Mouse (Mus musculus) limb, embryonic 11.5 days (tissue): ENCODE measurements around the gene Dyrk1a. TPM values are rescaled to one million over a fixed set of nuclear protein-coding genes. Genes with fewer than 3 reads are reported as not detected.

Experiments used
- ATAC-seq: fragments of 200-750 bp; cut with Nextera tagmentation; 2 replicates; pipeline ENCODE4 v1.8.0; 2017; ENCODE audit warnings: low read depth; ENCODE audit not compliant: insufficient number of reproducible peaks, low FRiP score, low TSS enrichment
- DNase-seq: peaks from one replicate; pipeline ENCODE4 v3.0.0-alpha.2; 2015; ENCODE audit warnings: low spot score
- H3K27ac ChIP-seq: fragments of 300-500 bp; sonication (generic); replicated peaks from 2 replicates; pipeline ENCODE4 v1.5.1; 2014; ENCODE audit warnings: low read depth, mild to moderate bottlenecking, low read length
- H3K27me3 ChIP-seq: fragments of 300-500 bp; sonication (generic); 2 replicates; pipeline ENCODE4 v1.6.1; 2014; ENCODE audit warnings: mild to moderate bottlenecking, low read length, mixed read lengths; ENCODE audit not compliant: control insufficient read depth, insufficient read depth
- H3K36me3 ChIP-seq: fragments of 300-500 bp; sonication (generic); 2 replicates; pipeline ENCODE4 v1.6.1; 2014; ENCODE audit warnings: mild to moderate bottlenecking, low read length, moderate library complexity, mixed read lengths; ENCODE audit not compliant: control insufficient read depth, insufficient read depth
- H3K4me1 ChIP-seq: fragments of 300-500 bp; sonication (generic); 2 replicates; pipeline ENCODE4 v1.6.1; 2014; ENCODE audit warnings: low read length, mixed read lengths; ENCODE audit not compliant: control insufficient read depth, insufficient read depth
- H3K4me2 ChIP-seq: fragments of 300-500 bp; sonication (generic); 2 replicates; pipeline ENCODE4 v1.6.1; 2014; ENCODE audit warnings: low read depth, mild to moderate bottlenecking, moderate library complexity; ENCODE audit not compliant: severe bottlenecking
- H3K4me3 ChIP-seq: fragments of 300-500 bp; sonication (generic); 2 replicates; pipeline ENCODE4 v1.5.1; 2014; ENCODE audit warnings: low read depth, low read length
- H3K9ac ChIP-seq: fragments of 300-500 bp; sonication (generic); 2 replicates; pipeline ENCODE4 v1.6.1; 2014; ENCODE audit warnings: mild to moderate bottlenecking, low read length
- H3K9me3 ChIP-seq: fragments of 300-500 bp; sonication (generic); 2 replicates; pipeline ENCODE4 v1.6.1; 2016; ENCODE audit warnings: low read length; ENCODE audit not compliant: control insufficient read depth
- WGBS: fragments of 180-500 bp; shearing (Covaris S2); extraction: QIAGEN DNeasy Blood & Tissue Kit; methylation state at CpG from one replicate; pipeline ENCODE4 v1.1.7; 2014; 5-methylcytosine and 5-hydroxymethylcytosine counted together
- polyA plus RNA-seq: library from polyadenylated mRNA; unstranded; fragments of >200 nt; fragmentation: Nextera tagmentation; extraction: Ambion mirVana; gene quantifications from 2 replicates; pipeline ENCODE4 v1.2.1, GENCODE M21; 2014

Dyrk1a gene
- polyA plus RNA-seq, 1 experiment from 2014 or later: 13.4 TPM

GRCm38 (mm10) chr16:94720476-94721153 is 150.8 kb downstream of the Dyrk1a start:
- Histone ChIP-seq H3K36me3 (no peaks in the 10 kb centered on the region), H3K4me3 (no peak overlapping the region), H3K27me3 (no peaks in the 10 kb centered on the region), H3K4me1 (no peaks in the 10 kb centered on the region), H3K9ac (no peak overlapping the region), H3K27ac (no peak overlapping the region), H3K4me2 (no peak overlapping the region), H3K9me3 (no peaks in the 10 kb centered on the region)
- 60% methylated on average over 7 of the region's 7 CpGs for WGBS
- ATAC-seq (no peak), DNase-seq (no peak)

GRCm38 (mm10) chr16:94721549-94722006 is 151.8 kb downstream of the Dyrk1a start:
- DNase-seq (no peak), ATAC-seq (no peak)
- H3K4me1 ChIP-seq: no peaks in the 10 kb centered on the region
- 74% methylated on average over 10 of the region's 10 CpGs for WGBS
- no peak overlapping the region for H3K27ac ChIP-seq
- H3K4me3 ChIP-seq: no peak overlapping the region
- H3K4me2 ChIP-seq: no peak overlapping the region
- H3K27me3 ChIP-seq: no peaks in the 10 kb centered on the region
- H3K9ac ChIP-seq: no peak overlapping the region
- H3K36me3 ChIP-seq: no peaks in the 10 kb centered on the region
- H3K9me3 ChIP-seq: no peaks in the 10 kb centered on the region

- WGBS: 74% methylated on average over 12 of the region's 12 CpGs
- Histone ChIP-seq H3K4me1 (no peaks in the 10 kb centered on the region), H3K27me3 (no peaks in the 10 kb centered on the region), H3K9me3 (no peaks in the 10 kb centered on the region), H3K27ac (no peak overlapping the region), H3K9ac (no peak overlapping the region), H3K4me2 (no peak overlapping the region), H3K36me3 (no peaks in the 10 kb centered on the region), H3K4me3 (no peak overlapping the region)
- DNase-seq: no peak
- ATAC-seq: no peak
Observed at GRCm38 (mm10) chr16:94722936-94723335, 153.1 kb downstream of the Dyrk1a start.

- under 1% methylated on average over 23 of the region's 23 CpGs for WGBS
- peak; percentile 91 for ATAC-seq
- Histone ChIP-seq H3K36me3 (no peaks in the 10 kb centered on the region), H3K4me2 (peak overlapping the region; percentile 85), H3K9ac (peak overlapping the region; percentile 58; the same call in 1 of the 2 replicates), H3K9me3 (no peaks in the 10 kb centered on the region), H3K27ac (0 out of 2 replicates have a peak overlapping the region, but pooled peaks have one; percentile 14), H3K4me1 (no peaks in the 10 kb centered on the region), H3K4me3 (peak overlapping the region; percentile 47), H3K27me3 (no peaks in the 10 kb centered on the region)
- DNase-seq: peak; percentile 82
Observed at GRCm38 (mm10) chr16:94724061-94724596, 154.3 kb downstream of the Dyrk1a start.

- Histone ChIP-seq H3K9me3 (no peaks in the 10 kb centered on the region), H3K4me2 (peak overlapping the region; percentile 85), H3K27me3 (no peaks in the 10 kb centered on the region), H3K27ac (no peak overlapping the region), H3K36me3 (no peaks in the 10 kb centered on the region), H3K4me3 (peak overlapping the region; percentile 47), H3K9ac (peak overlapping the region; percentile 22; the same call in 1 of the 2 replicates), H3K4me1 (no peaks in the 10 kb centered on the region)
- DNase-seq (peak; percentile 27), ATAC-seq (no peak)
- WGBS: 3% methylated on average over 18 of the region's 18 CpGs
Observed at GRCm38 (mm10) chr16:94724747-94725211, 155.0 kb downstream of the Dyrk1a start.

- H3K9ac ChIP-seq: no peak overlapping the region
- no peaks in the 10 kb centered on the region for H3K36me3 ChIP-seq
- H3K27ac ChIP-seq: no peak overlapping the region
- no peaks in the 10 kb centered on the region for H3K27me3 ChIP-seq
- 89% methylated on average over 6 of the region's 6 CpGs for WGBS
- no peaks in the 10 kb centered on the region for H3K9me3 ChIP-seq
- H3K4me1 ChIP-seq: no peaks in the 10 kb centered on the region
- no peak for DNase-seq
- no peak for ATAC-seq
- H3K4me2 ChIP-seq: no peak overlapping the region
- no peak overlapping the region for H3K4me3 ChIP-seq
Observed at GRCm38 (mm10) chr16:94729236-94729635, 159.4 kb downstream of the Dyrk1a start.

GRCm38 (mm10) chr16:94731027-94731426 is 161.2 kb downstream of the Dyrk1a start:
- 68% methylated on average over 12 of the region's 12 CpGs for WGBS
- no peak for ATAC-seq
- DNase-seq: no peak

GRCm38 (mm10) chr16:94735472-94735871 is 165.7 kb downstream of the Dyrk1a start:
- Histone ChIP-seq H3K9me3 (no peaks in the 10 kb centered on the region), H3K4me2 (no peak overlapping the region), H3K9ac (no peak overlapping the region), H3K4me1 (no peaks in the 10 kb centered on the region), H3K36me3 (no peaks in the 10 kb centered on the region), H3K27ac (no peak overlapping the region), H3K4me3 (no peak overlapping the region), H3K27me3 (no peaks in the 10 kb centered on the region)
- ATAC-seq: no peak
- DNase-seq: no peak
- 61% methylated on average over 3 of the region's 3 CpGs for WGBS

More at GRCm38 (mm10) chr16:94731027-94731426, 161.2 kb downstream of the Dyrk1a start:
- Histone ChIP-seq H3K9me3 (no peaks in the 10 kb centered on the region), H3K27me3 (no peaks in the 10 kb centered on the region), H3K4me3 (no peak overlapping the region), H3K4me2 (no peak overlapping the region), H3K36me3 (no peaks in the 10 kb centered on the region), H3K4me1 (no peaks in the 10 kb centered on the region), H3K9ac (no peak overlapping the region), H3K27ac (no peak overlapping the region)
